Mouse (Mus musculus): ENCODE data around the gene Rplp1.

DNA sequence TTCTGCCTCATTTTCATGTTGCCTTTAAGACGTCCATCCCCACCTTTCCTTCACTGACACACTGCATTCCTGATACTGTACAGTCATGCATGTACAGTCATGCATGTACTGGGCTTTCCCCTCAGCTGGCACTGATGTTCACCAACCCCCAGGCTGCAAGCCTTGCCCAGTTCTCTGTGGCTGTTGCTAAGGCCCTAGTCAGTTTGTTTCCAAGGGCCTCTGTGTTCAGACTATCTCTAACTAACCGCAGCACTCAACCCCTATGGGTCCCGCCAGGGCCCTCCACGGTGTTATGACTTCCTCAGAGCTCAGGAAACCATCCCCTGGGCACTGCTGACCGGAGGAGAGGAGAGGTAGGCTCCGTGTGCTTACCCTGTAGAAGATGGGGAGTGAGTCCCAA, 49.0 kb upstream of the Rplp1 start:
- no peak for TF ChIP-seq POLR2A (IDR thresholded peaks at IDR 0.05; ENCODE audit: insufficient read depth, low read length)
- no peak for TF ChIP-seq EP300 (IDR thresholded peaks at IDR 0.05; ENCODE audit: insufficient read depth, low read depth, low read length)
